15 mouse cellular contexts compared by ENCODE assay signal in the genomic region with DNA sequence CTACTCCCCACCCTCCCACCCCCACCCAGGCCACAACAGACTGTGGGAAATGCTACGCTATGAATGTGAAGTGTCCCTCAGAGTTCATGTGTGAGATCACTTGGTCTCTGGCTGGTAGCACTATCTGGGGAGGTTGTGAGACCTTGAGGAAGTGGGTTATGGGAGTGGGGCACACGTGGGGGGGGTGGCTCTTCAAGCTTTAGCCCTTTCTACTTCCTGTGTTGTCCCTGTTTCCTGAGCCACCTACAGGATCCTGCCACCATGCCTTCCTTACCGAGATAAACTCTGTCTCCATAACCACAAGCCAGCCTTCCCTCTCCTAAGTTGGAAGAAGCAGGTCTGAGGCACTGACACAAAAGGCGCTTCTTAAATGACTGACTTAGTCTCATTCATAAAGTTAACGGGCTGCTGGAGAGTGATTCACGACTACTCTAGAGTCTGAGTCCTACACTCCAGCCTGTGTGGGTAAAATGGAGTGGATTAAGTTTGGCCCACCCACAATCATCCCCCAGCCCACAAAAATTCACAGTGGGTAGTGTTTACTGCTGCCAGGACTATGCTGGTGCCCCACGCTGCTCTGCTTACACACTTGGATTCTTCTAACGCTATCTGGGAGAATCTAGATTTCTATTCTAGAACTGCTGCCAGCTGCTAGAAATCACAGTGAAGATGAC. TPM values are rescaled to one million over a fixed set of nuclear protein-coding genes. Genes with fewer than 3 reads are reported as not detected.
DNase-seq lines count a peak whose midpoint lies in the region; ATAC-seq and TF ChIP-seq lines count a peak whose summit lies in the region.
"Had no signal": no experiment of that assay in that cellular context is flagged by ENCODE, and none has a peak within 500 bp of the region (broad histone marks: within the 10 kb centered on the region; RNA-seq: fewer than 3 reads in every experiment).

No protein-coding gene starts in this region.

- DNase-seq in midbrain, embryonic 10.5 days (ENCODE audit: low spot score): no peak
- peak; percentile 36 to 47 for DNase-seq in thymus, postnatal 36 days
- DNase-seq in cerebellum, adult 8-10 months: no peak
- no peak for DNase-seq in forebrain, postnatal 0 days
- DNase-seq in cerebellum, adult 9-11 months: no peak
- DNase-seq: cerebellum, adult 9-10 months; gastrocnemius, adult 2 months; liver, embryonic 13.5 days; lung, postnatal 14 days; right cerebral cortex, adult 18-20 months had no signal

- TF ChIP-seq POLR2A in bone marrow, adult 2 months (IDR thresholded peaks at IDR 0.05; ENCODE audit: borderline replicate concordance, control insufficient read depth, low read depth, low read length): no peak

- H3K27me3 ChIP-seq in midbrain, embryonic 10.5 days (ENCODE audit: low read depth, poor library complexity, severe bottlenecking): no peaks in the 10 kb centered on the region
- H3K27me3 ChIP-seq in midbrain, embryonic 15.5 days (replicated peaks): no peaks in the 10 kb centered on the region
- no peaks in the 10 kb centered on the region for H3K27me3 ChIP-seq in forebrain, postnatal 0 days (ENCODE audit: insufficient read depth, low read length)
- H3K27me3 ChIP-seq: liver, embryonic 13.5 days had no signal

- no peak overlapping the region for H3K4me2 ChIP-seq in midbrain, embryonic 15.5 days
- H3K4me2 ChIP-seq in forebrain, postnatal 0 days (ENCODE audit: low read depth): no peak overlapping the region
- H3K4me2 ChIP-seq: liver, embryonic 13.5 days had no signal

- H3K9me3 ChIP-seq in midbrain, embryonic 10.5 days (replicated peaks): no peaks in the 10 kb centered on the region
- no peaks in the 10 kb centered on the region for H3K9me3 ChIP-seq in midbrain, embryonic 15.5 days
- H3K9me3 ChIP-seq in forebrain, postnatal 0 days (ENCODE audit: low read length): no peaks in the 10 kb centered on the region
- H3K9me3 ChIP-seq: forebrain, embryonic 10.5 days; heart, embryonic 10.5 days; liver, embryonic 13.5 days had no signal

- no peaks in the 10 kb centered on the region for H3K36me3 ChIP-seq in midbrain, embryonic 10.5 days
- H3K36me3 ChIP-seq in midbrain, embryonic 15.5 days (replicated peaks): no peaks in the 10 kb centered on the region
- no peaks in the 10 kb centered on the region for H3K36me3 ChIP-seq in forebrain, postnatal 0 days (ENCODE audit: insufficient read depth)
- H3K36me3 ChIP-seq: forebrain, embryonic 10.5 days; heart, embryonic 10.5 days; liver, embryonic 13.5 days had no signal

- no peak overlapping the region for H3K9ac ChIP-seq in midbrain, embryonic 15.5 days
- no peak overlapping the region for H3K9ac ChIP-seq in forebrain, postnatal 0 days
- H3K9ac ChIP-seq: liver, embryonic 13.5 days had no signal

- H3K27ac ChIP-seq in midbrain, embryonic 10.5 days (replicated peaks): 0 out of 2 replicates have a peak overlapping the region, but pooled peaks have one; percentile 6
- H3K27ac ChIP-seq in midbrain, embryonic 15.5 days: no peak overlapping the region
- peak overlapping the region; percentile 56; the same call in 1 of the 2 replicates for H3K27ac ChIP-seq in bone marrow, adult 2 months (ENCODE audit: control insufficient read depth, insufficient read depth, low read depth, low read length, poor library complexity)
- H3K27ac ChIP-seq in forebrain, postnatal 0 days (ENCODE audit: low read depth, low read length): no peak overlapping the region
- H3K27ac ChIP-seq: forebrain, embryonic 10.5 days; gastrocnemius, adult 2 months; heart, embryonic 10.5 days; liver, embryonic 13.5 days had no signal

- no peaks in the 10 kb centered on the region for H3K4me1 ChIP-seq in midbrain, embryonic 10.5 days
- no peaks in the 10 kb centered on the region for H3K4me1 ChIP-seq in midbrain, embryonic 15.5 days
- H3K4me1 ChIP-seq in bone marrow, adult 2 months (ENCODE audit: control insufficient read depth, insufficient read depth, low read length): peaks cover 4% of the 10 kb centered on the region
- H3K4me1 ChIP-seq in forebrain, postnatal 0 days (ENCODE audit: insufficient read depth): no peaks in the 10 kb centered on the region
- H3K4me1 ChIP-seq: liver, embryonic 13.5 days had no signal

- no peak for ATAC-seq in midbrain, embryonic 15.5 days (replicated peaks)
- peak; percentile 52 for ATAC-seq in megakaryocyte-erythroid progenitor cell, adult 5-6 weeks (replicated peaks; ENCODE audit: low FRiP score, low TSS enrichment, poor library complexity, severe bottlenecking)
- ATAC-seq in forebrain, postnatal 0 days: no peak

- 83% methylated on average over 8 of the region's 8 CpGs for WGBS in midbrain, embryonic 10.5 days
- 66% methylated on average over 8 of the region's 8 CpGs for WGBS in midbrain, embryonic 15.5 days
- WGBS in bone marrow, adult 2 months: 30% methylated on average over 8 of the region's 8 CpGs
- WGBS in forebrain, postnatal 0 days: 51% methylated on average over 8 of the region's 8 CpGs

- no peak for TF ChIP-seq CTCF in bone marrow, adult 2 months (IDR thresholded peaks at IDR 0.05; ENCODE audit: control insufficient read depth, insufficient read depth, low read length)
- no peak for TF ChIP-seq CTCF in forebrain, postnatal 0 days (IDR thresholded peaks at IDR 0.05; ENCODE audit: low read depth)

- no peak overlapping the region for H3K4me3 ChIP-seq in midbrain, embryonic 10.5 days
- no peak overlapping the region for H3K4me3 ChIP-seq in midbrain, embryonic 15.5 days
- no peak overlapping the region for H3K4me3 ChIP-seq in bone marrow, adult 2 months (replicated peaks; ENCODE audit: control insufficient read depth, low read depth, low read length)
- no peak overlapping the region for H3K4me3 ChIP-seq in forebrain, postnatal 0 days (ENCODE audit: low read depth, low read length)
- H3K4me3 ChIP-seq: forebrain, embryonic 10.5 days; gastrocnemius, adult 2 months; heart, embryonic 10.5 days; liver, embryonic 13.5 days had no signal

RNA-seq across cellular contexts. Expression of a gene that starts 29.4 kb away (rescaled TPM):
- polyA plus RNA-seq in midbrain, embryonic 10.5 days (2016; fragmentation: Nextera tagmentation; extraction: Ambion mirVana): 1.7 and 2.3 TPM in 2 replicates
- 6.5 and 8.2 TPM in 2 replicates for polyA plus RNA-seq in midbrain, embryonic 15.5 days (2015; fragmentation: Nextera tagmentation; extraction: Ambion mirVana)
- polyA plus RNA-seq in bone marrow, adult 2 months (2011; ENCODE audit: insufficient read depth, insufficient read length, low replicate concordance, missing spikeins): 2.2 and 4.9 TPM in 2 replicates
- not detected in 2 replicates for total RNA-seq in megakaryocyte-erythroid progenitor cell, adult 5-6 weeks (2014; fragmentation: Nextera tagmentation)
- 0.19 TPM in 1 of 2 replicates, not detected in the other for total RNA-seq in megakaryocyte-erythroid progenitor cell, adult 5-6 weeks (2017)
- 2.7 and 5.2 TPM in 2 replicates for total RNA-seq in forebrain, postnatal 0 days (2014; rRNA removed)
- polyA plus RNA-seq in forebrain, postnatal 0 days (2015; fragmentation: Nextera tagmentation; extraction: Ambion mirVana): 2.7 and 4.1 TPM in 2 replicates

RNA-seq across cellular contexts. Expression of a gene that starts 36.6 kb away (rescaled TPM):
- 1.6 and 3.2 TPM in 2 replicates for polyA plus RNA-seq in midbrain, embryonic 10.5 days (2016; fragmentation: Nextera tagmentation; extraction: Ambion mirVana)
- polyA plus RNA-seq in midbrain, embryonic 15.5 days (2015; fragmentation: Nextera tagmentation; extraction: Ambion mirVana): 4.3 and 4.5 TPM in 2 replicates
- polyA plus RNA-seq in bone marrow, adult 2 months (2011; ENCODE audit: insufficient read depth, insufficient read length, low replicate concordance, missing spikeins): 1.1 and 2.0 TPM in 2 replicates
- total RNA-seq in megakaryocyte-erythroid progenitor cell, adult 5-6 weeks (2014; fragmentation: Nextera tagmentation): not detected in 2 replicates
- not detected in 2 replicates for total RNA-seq in megakaryocyte-erythroid progenitor cell, adult 5-6 weeks (2017)
- 3.2 and 4.3 TPM in 2 replicates for total RNA-seq in forebrain, postnatal 0 days (2014; rRNA removed)
- polyA plus RNA-seq in forebrain, postnatal 0 days (2015; fragmentation: Nextera tagmentation; extraction: Ambion mirVana): 2.8 and 4.8 TPM in 2 replicates

Comparison
In these comparisons a context has a peak if more than half of its experiments do, and no peak if none do; other contexts are left out.
1. H3K27ac ChIP-seq: peak in midbrain, embryonic 10.5 days (single experiment) and bone marrow, adult 2 months (single experiment); none in midbrain, embryonic 15.5 days (single experiment) and forebrain, postnatal 0 days (single experiment).
2. DNase-seq: peak in thymus, postnatal 36 days (2 of 2); none in midbrain, embryonic 10.5 days (single experiment), cerebellum, adult 8-10 months (single experiment), forebrain, postnatal 0 days (single experiment) and cerebellum, adult 9-11 months (single experiment).